Mouse (Mus musculus) midbrain, embryonic 16.5 days (tissue): Measurements from ENCODE around the gene Shtn1. TPM values are rescaled to one million over a fixed set of nuclear protein-coding genes. Genes with fewer than 3 reads are reported as not detected.

Source experiments
- ATAC-seq: fragments of 200-750 bp; cut with Nextera tagmentation; 2 replicates; pipeline ENCODE4 v1.8.0; 2017; ENCODE audit warnings: moderate TSS enrichment
- H3K27ac ChIP-seq: fragments of 300-500 bp; sonication (generic); 2 replicates; pipeline ENCODE4 v1.5.1; 2014; ENCODE audit warnings: mild to moderate bottlenecking, low read length, mixed read lengths
- H3K27me3 ChIP-seq: fragments of 300-500 bp; sonication (generic); 2 replicates; pipeline ENCODE4 v1.6.1; 2014; ENCODE audit warnings: low read depth, low read length, mixed read lengths; ENCODE audit not compliant: control insufficient read depth, insufficient read depth
- H3K36me3 ChIP-seq: fragments of 300-500 bp; sonication (generic); 2 replicates; pipeline ENCODE4 v1.6.1; 2014; ENCODE audit warnings: mild to moderate bottlenecking, low read length, moderate library complexity, mixed read lengths; ENCODE audit not compliant: control insufficient read depth, insufficient read depth
- H3K4me1 ChIP-seq: fragments of 300-500 bp; sonication (generic); 2 replicates; pipeline ENCODE4 v1.6.1; 2014; ENCODE audit warnings: mild to moderate bottlenecking, low read length, mixed read lengths; ENCODE audit not compliant: control insufficient read depth, insufficient read depth
- H3K4me2 ChIP-seq: fragments of 300-500 bp; sonication (generic); 2 replicates; pipeline ENCODE4 v1.6.1; 2014; ENCODE audit warnings: mild to moderate bottlenecking, low read length, mixed read lengths
- H3K4me3 ChIP-seq: fragments of 300-500 bp; sonication (generic); 2 replicates; pipeline ENCODE4 v1.5.1; 2014; ENCODE audit warnings: low read depth, mild to moderate bottlenecking, low read length, moderate library complexity, mixed read lengths
- H3K9ac ChIP-seq: fragments of 300-500 bp; sonication (generic); 2 replicates; pipeline ENCODE4 v1.6.1; 2014; ENCODE audit warnings: low read depth, low read length, mixed read lengths
- H3K9me3 ChIP-seq: fragments of 300-500 bp; sonication (generic); replicated peaks from 2 replicates; pipeline ENCODE4 v1.6.1; 2014; ENCODE audit warnings: mild to moderate bottlenecking, low read length, mixed read lengths; ENCODE audit not compliant: control insufficient read depth, poor library complexity, severe bottlenecking
- WGBS: fragments of 180-500 bp; shearing (Covaris S2); extraction: QIAGEN DNeasy Blood & Tissue Kit; methylation state at CpG from one replicate; pipeline ENCODE4 v1.1.7; 2014; 5-methylcytosine and 5-hydroxymethylcytosine counted together
- polyA plus RNA-seq: library from polyadenylated mRNA; unstranded; fragments of >200 nt; fragmentation: Nextera tagmentation; extraction: Ambion mirVana; gene quantifications from 2 replicates; pipeline ENCODE4 v1.2.1, GENCODE M21; 2015

Gene Shtn1
- polyA plus RNA-seq, 1 experiment from 2014 or later: 63.4 TPM

DNA sequence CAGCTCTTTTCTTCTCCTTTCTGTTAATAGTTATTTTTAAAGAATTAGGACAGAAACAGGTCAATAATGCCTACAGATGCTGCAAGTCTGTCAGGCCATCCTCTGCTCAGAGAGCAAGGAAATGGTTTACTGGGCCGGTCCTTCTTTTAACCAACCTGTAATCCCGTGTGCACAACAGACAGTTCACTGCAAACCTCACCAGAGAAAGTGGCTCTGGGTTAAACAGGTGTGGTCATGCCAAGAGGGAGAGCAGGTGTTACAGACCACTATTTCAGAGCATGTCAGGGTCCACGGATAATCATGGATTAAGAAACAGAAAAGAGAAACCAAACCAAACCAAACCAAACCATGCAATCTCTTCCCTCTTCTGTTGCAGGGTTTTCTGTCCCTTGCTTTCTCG, 17.8 kb downstream of the Shtn1 start:
- Histone ChIP-seq H3K4me2 (no peak overlapping the region), H3K4me3 (no peak overlapping the region), H3K27ac (no peak overlapping the region), H3K9me3 (no peaks in the 10 kb centered on the region), H3K36me3 (no peaks in the 10 kb centered on the region), H3K9ac (no peak overlapping the region), H3K27me3 (no peaks in the 10 kb centered on the region), H3K4me1 (peaks cover 4% of the 10 kb centered on the region; the same call in 1 of the 2 replicates)
- 80% methylated on average over 4 of the region's 4 CpGs for WGBS
- no peak for ATAC-seq

- Histone ChIP-seq H3K36me3 (no peaks in the 10 kb centered on the region), H3K27me3 (no peaks in the 10 kb centered on the region), H3K9ac (no peak overlapping the region), H3K4me3 (no peak overlapping the region), H3K4me2 (no peak overlapping the region), H3K4me1 (peaks cover 4% of the 10 kb centered on the region; the same call in 1 of the 2 replicates), H3K27ac (no peak overlapping the region), H3K9me3 (no peaks in the 10 kb centered on the region)
- no peak for ATAC-seq
- 43% methylated on average over 5 of the region's 5 CpGs for WGBS
These were observed 18.5 kb downstream of the Shtn1 start for GRCm38 (mm10) chr19:59057366-59057765.

DNA sequence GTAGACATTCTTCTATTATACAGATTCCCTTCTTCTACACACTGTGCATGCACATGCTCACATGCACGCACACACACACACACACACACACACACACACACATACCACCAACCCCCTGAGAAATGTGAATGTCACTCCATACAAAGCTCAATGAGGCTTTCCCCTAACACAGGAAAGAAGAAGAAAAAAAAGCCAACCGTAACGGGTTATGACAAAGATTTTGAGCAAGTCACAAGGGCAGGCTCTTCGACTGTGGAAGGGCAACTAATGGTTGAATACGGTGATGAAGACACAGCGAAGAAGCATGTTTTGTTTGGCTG, 21.3 kb downstream of the Shtn1 start:
- H3K9ac ChIP-seq: no peak overlapping the region
- H3K36me3 ChIP-seq: no peaks in the 10 kb centered on the region
- H3K27me3 ChIP-seq: no peaks in the 10 kb centered on the region
- no peak overlapping the region for H3K4me3 ChIP-seq
- no peaks in the 10 kb centered on the region for H3K9me3 ChIP-seq
- H3K27ac ChIP-seq: no peak overlapping the region
- H3K4me1 ChIP-seq: peaks cover 7% of the 10 kb centered on the region; the same call in 1 of the 2 replicates
- 57% methylated on average over 6 of the region's 6 CpGs for WGBS
- no peak for ATAC-seq
- H3K4me2 ChIP-seq: no peak overlapping the region

DNA sequence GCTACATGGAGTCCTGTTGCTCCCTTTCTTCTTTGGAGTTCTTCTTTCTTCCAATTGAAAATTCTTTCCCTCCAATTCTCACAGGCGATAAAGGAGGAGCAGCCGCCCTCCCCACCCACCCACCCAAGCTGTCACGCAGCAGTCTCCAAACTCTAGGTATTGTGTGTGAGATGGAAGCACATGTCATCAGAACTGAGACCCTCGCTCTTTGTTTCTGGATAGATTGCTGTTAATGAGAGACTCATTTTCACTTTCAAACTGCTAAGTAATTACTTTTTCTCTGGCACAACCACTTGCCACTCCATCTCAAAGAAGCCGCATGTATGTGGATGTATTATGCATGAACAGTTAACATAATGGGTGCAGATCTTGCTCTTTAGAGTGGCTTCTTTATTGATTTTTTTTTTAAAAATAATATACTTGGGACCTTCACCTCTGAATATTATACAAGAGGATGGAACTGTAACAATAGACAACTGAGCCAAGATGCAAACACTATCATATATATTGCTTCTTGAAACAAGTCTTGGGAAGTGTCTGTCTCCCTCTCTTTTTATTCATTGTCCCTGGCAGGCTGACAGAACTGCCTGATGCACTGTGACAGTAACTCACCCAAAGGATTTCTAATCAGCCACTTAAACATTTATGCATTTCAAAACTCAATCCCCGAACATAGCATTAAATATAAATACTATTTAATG, 21.8 kb downstream of the Shtn1 start:
- Histone ChIP-seq H3K27ac (peak overlapping the region; percentile 20; the same call in 1 of the 2 replicates), H3K4me1 (peaks cover 7% of the 10 kb centered on the region; the same call in 1 of the 2 replicates), H3K27me3 (no peaks in the 10 kb centered on the region), H3K36me3 (no peaks in the 10 kb centered on the region), H3K4me3 (no peak overlapping the region), H3K9ac (no peak overlapping the region), H3K9me3 (no peaks in the 10 kb centered on the region), H3K4me2 (no peak overlapping the region)
- 62% methylated on average over 6 of the region's 6 CpGs for WGBS
- ATAC-seq: 0 out of 2 replicates have a peak, but pooled peaks have one; percentile 14

GRCm38 (mm10) chr19:59052783-59053490, 23.0 kb downstream of the Shtn1 start:
- Histone ChIP-seq H3K4me3 (no peak overlapping the region), H3K36me3 (no peaks in the 10 kb centered on the region), H3K9ac (no peak overlapping the region), H3K9me3 (no peaks in the 10 kb centered on the region), H3K4me2 (no peak overlapping the region), H3K27ac (no peak overlapping the region), H3K4me1 (peaks cover 7% of the 10 kb centered on the region; the same call in 1 of the 2 replicates), H3K27me3 (no peaks in the 10 kb centered on the region)
- ATAC-seq: no peak
- 66% methylated on average over 9 of the region's 9 CpGs for WGBS

DNA sequence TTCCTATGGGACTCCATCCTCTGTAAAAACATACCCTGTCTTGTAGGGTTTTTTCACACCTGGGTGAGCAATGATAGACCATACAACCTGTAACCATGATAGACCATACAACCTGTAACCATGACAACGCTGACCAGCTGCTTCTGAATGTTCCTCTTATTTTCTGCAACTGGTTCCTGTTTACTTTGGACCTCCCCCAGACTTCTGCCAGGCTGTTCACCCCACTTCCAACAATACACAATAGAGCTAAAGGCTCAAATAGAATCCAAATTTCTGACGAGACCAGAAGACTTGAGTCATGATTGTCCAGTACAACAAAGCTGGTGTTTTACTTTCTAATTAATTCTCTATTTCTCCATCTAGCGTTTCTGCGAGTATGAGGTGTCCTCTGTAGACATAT, 23.8 kb downstream of the Shtn1 start:
- WGBS: 70% methylated on average over 4 of the region's 4 CpGs
- Histone ChIP-seq H3K4me3 (no peak overlapping the region), H3K4me2 (no peak overlapping the region), H3K36me3 (no peaks in the 10 kb centered on the region), H3K9me3 (no peaks in the 10 kb centered on the region), H3K4me1 (peaks cover 7% of the 10 kb centered on the region; the same call in 1 of the 2 replicates), H3K9ac (no peak overlapping the region), H3K27ac (no peak overlapping the region), H3K27me3 (no peaks in the 10 kb centered on the region)
- ATAC-seq: no peak

DNA sequence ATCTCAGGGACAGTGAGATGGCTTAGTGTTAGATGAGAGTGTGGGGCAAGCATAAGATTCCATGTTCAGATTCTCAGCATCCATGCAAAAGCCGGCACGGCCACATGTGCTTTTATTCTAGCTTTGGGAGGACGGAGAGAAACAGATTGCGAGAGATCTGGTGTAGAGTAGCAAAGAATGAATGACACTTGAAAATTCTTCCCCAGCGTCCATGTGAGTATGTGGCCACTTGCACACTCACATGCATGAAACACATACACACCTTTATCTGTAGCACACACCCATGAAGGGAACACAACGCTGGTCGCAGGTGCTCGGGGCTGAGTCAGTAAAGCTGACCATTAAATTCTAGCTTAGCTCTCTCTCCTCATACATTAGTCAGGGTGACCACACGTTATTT, 24.3 kb downstream of the Shtn1 start:
- Histone ChIP-seq H3K4me3 (no peak overlapping the region), H3K27ac (no peak overlapping the region), H3K4me1 (peaks cover 7% of the 10 kb centered on the region; the same call in 1 of the 2 replicates), H3K27me3 (no peaks in the 10 kb centered on the region), H3K9me3 (no peaks in the 10 kb centered on the region), H3K36me3 (no peaks in the 10 kb centered on the region), H3K4me2 (no peak overlapping the region), H3K9ac (no peak overlapping the region)
- no peak for ATAC-seq
- 89% methylated on average over 9 of the region's 9 CpGs for WGBS

GRCm38 (mm10) chr19:59048852-59049251, 27.0 kb downstream of the Shtn1 start:
- Histone ChIP-seq H3K36me3 (no peaks in the 10 kb centered on the region), H3K9me3 (no peaks in the 10 kb centered on the region), H3K9ac (no peak overlapping the region), H3K27ac (no peak overlapping the region), H3K4me1 (peaks cover 13% of the 10 kb centered on the region; the same call in 1 of the 2 replicates), H3K4me2 (no peak overlapping the region), H3K4me3 (no peak overlapping the region), H3K27me3 (no peaks in the 10 kb centered on the region)
- ATAC-seq: no peak
- 90% methylated on average over 6 of the region's 6 CpGs for WGBS

- Histone ChIP-seq H3K36me3 (no peaks in the 10 kb centered on the region), H3K27ac (no peak overlapping the region), H3K9me3 (no peaks in the 10 kb centered on the region), H3K9ac (no peak overlapping the region), H3K4me1 (peaks cover 11% of the 10 kb centered on the region; the same call in 1 of the 2 replicates), H3K4me2 (no peak overlapping the region), H3K27me3 (no peaks in the 10 kb centered on the region), H3K4me3 (no peak overlapping the region)
- WGBS: 84% methylated on average over 5 of the region's 5 CpGs
- no peak for ATAC-seq
These were observed 28.4 kb downstream of the Shtn1 start for GRCm38 (mm10) chr19:59047511-59047910.
